Mouse (Mus musculus) cerebellum, adult 18-20 months (tissue): ENCODE results near the gene Olfr1309.
"Not testable (repeated sequence)": the region's sequence is repeated elsewhere in the genome, so short reads cannot be mapped to it uniquely, and the experiment has no call there.

Experiments
- DNase-seq, 2 experiments: peaks; one replicate each; pipeline ENCODE4 v3.0.0; 2021

Gene Olfr1309

GRCm38 (mm10) chr2:111990181-111990580, at the start of gene Olfr1309:
Olfr1309 (minus strand) TSS chr2:111990281.
- DNase-seq, result no peak

- DNase-seq, result not testable (repeated sequence)
Observed at GRCm38 (mm10) chr2:112026971-112027370, 36.9 kb upstream of the Olfr1309 start.

- DNase-seq, result no peak
Observed at GRCm38 (mm10) chr2:112024312-112024711, 34.2 kb upstream of the Olfr1309 start, which contains the start of gene Olfr1311. Olfr1311 (minus strand) TSS chr2:112024412.

- DNase-seq, result no peak
Observed at GRCm38 (mm10) chr2:112014900-112015299, 24.8 kb upstream of the Olfr1309 start.

GRCm38 (mm10) chr2:112012608-112013007, 22.5 kb upstream of the Olfr1309 start, which contains the start of gene Olfr1310:
Olfr1310 (minus strand) TSS chr2:112012708.
- no peak for DNase-seq

- no peak for DNase-seq
Observed at GRCm38 (mm10) chr2:111964844-111965243, 25.2 kb downstream of the Olfr1309 start, which contains the start of gene Olfr1308. Olfr1308 (minus strand) TSS chr2:111964944.

- no peak for DNase-seq
Observed at GRCm38 (mm10) chr2:111949340-111949739, 40.7 kb downstream of the Olfr1309 start, which contains the start of gene Olfr1307. Olfr1307 (minus strand) TSS chr2:111949440.
